Mouse (Mus musculus): ENCODE results near the gene Pigg. TPM values are rescaled to one million over a fixed set of nuclear protein-coding genes. Genes with fewer than 3 reads are reported as not detected.
A peak's percentile ranks its signal among the peaks of the same experiment; 100 is the strongest.

The Pigg gene
- polyA plus RNA-seq, 1 experiment from 2014 or later, result 6.1 TPM

GRCm38 (mm10) chr5:108366984-108367841 lies 54.8 kb downstream of the Pigg start:
- peak; percentile 70 for DNase-seq (ENCODE audit: low spot score)
- H3K36me3 ChIP-seq, result no peaks in the 10 kb centered on the region
- peak overlapping the region; percentile 53 for H3K4me3 ChIP-seq
- H3K27me3 ChIP-seq (ENCODE audit: low read depth, poor library complexity, severe bottlenecking), result peaks cover 99% of the 10 kb centered on the region
- no peak overlapping the region for H3K27ac ChIP-seq
- H3K9me3 ChIP-seq (replicated peaks), result no peaks in the 10 kb centered on the region
- peaks cover 29% of the 10 kb centered on the region for H3K4me1 ChIP-seq
- WGBS, result 2% methylated on average over 96 of the region's 100 CpGs

- no peaks in the 10 kb centered on the region for H3K36me3 ChIP-seq
- H3K27ac ChIP-seq, result no peak within 1 kb of the TSS
- no peaks in the 10 kb centered on the region for H3K9me3 ChIP-seq (replicated peaks)
- peak within 1 kb of the TSS; percentile 53 for H3K4me3 ChIP-seq
- H3K4me1 ChIP-seq, result peaks cover 29% of the 10 kb centered on the region
- WGBS, result under 1% methylated on average over 15 of the region's 36 CpGs
- H3K27me3 ChIP-seq (ENCODE audit: low read depth, poor library complexity, severe bottlenecking), result peaks cover 100% of the 10 kb centered on the region
- peak; percentile 50 for DNase-seq (ENCODE audit: low spot score)
Observed at GRCm38 (mm10) chr5:108367871-108368332, 55.5 kb downstream of the Pigg start, which contains the start of gene Gm42517. Gene Gm42517 (minus strand): TSS chr5:108367922.

GRCm38 (mm10) chr5:108368446-108368845 lies 56.0 kb downstream of the Pigg start:
- DNase-seq (ENCODE audit: low spot score), result no peak
- Histone ChIP-seq H3K9me3 (replicated peaks) (no peaks in the 10 kb centered on the region), H3K36me3 (no peaks in the 10 kb centered on the region), H3K27ac (no peak overlapping the region), H3K4me3 (peak overlapping the region; percentile 53), H3K4me1 (peaks cover 29% of the 10 kb centered on the region), H3K27me3 (ENCODE audit: low read depth, poor library complexity, severe bottlenecking) (peaks cover 100% of the 10 kb centered on the region)
- 5% methylated on average over 6 of the region's 6 CpGs for WGBS

- peak overlapping the region; percentile 53 for H3K4me3 ChIP-seq
- DNase-seq (ENCODE audit: low spot score), result peak; percentile 53
- H3K9me3 ChIP-seq (replicated peaks), result no peaks in the 10 kb centered on the region
- peaks cover 99% of the 10 kb centered on the region for H3K27me3 ChIP-seq (ENCODE audit: low read depth, poor library complexity, severe bottlenecking)
- H3K36me3 ChIP-seq, result no peaks in the 10 kb centered on the region
- no peak overlapping the region for H3K27ac ChIP-seq
- H3K4me1 ChIP-seq, result peaks cover 29% of the 10 kb centered on the region
- WGBS, result under 1% methylated on average over 48 of the region's 49 CpGs
Observed at GRCm38 (mm10) chr5:108368851-108369621, 56.6 kb downstream of the Pigg start.

- Histone ChIP-seq H3K27me3 (ENCODE audit: low read depth, poor library complexity, severe bottlenecking) (peaks cover 94% of the 10 kb centered on the region), H3K4me3 (no peak overlapping the region), H3K9me3 (replicated peaks) (no peaks in the 10 kb centered on the region), H3K4me1 (peaks cover 29% of the 10 kb centered on the region), H3K36me3 (no peaks in the 10 kb centered on the region), H3K27ac (no peak overlapping the region)
- no peak for DNase-seq (ENCODE audit: low spot score)
- 6% methylated on average over 6 of the region's 6 CpGs for WGBS
Observed at GRCm38 (mm10) chr5:108369964-108370363, 57.6 kb downstream of the Pigg start.

- WGBS, result 81% methylated on average over 5 of the region's 5 CpGs
- H3K27me3 ChIP-seq (ENCODE audit: low read depth, poor library complexity, severe bottlenecking), result peaks cover 64% of the 10 kb centered on the region
- no peaks in the 10 kb centered on the region for H3K9me3 ChIP-seq (replicated peaks)
- H3K27ac ChIP-seq, result no peak overlapping the region
- DNase-seq (ENCODE audit: low spot score), result no peak
- no peaks in the 10 kb centered on the region for H3K36me3 ChIP-seq
- no peak overlapping the region for H3K4me3 ChIP-seq
- H3K4me1 ChIP-seq, result peaks cover 3% of the 10 kb centered on the region
Observed at GRCm38 (mm10) chr5:108374079-108374478, 61.7 kb downstream of the Pigg start.

- no peaks in the 10 kb centered on the region for H3K36me3 ChIP-seq
- no peak for DNase-seq (ENCODE audit: low spot score)
- 57% methylated on average over 1 of the region's 1 CpGs for WGBS
- no peak overlapping the region for H3K27ac ChIP-seq
- peaks cover 44% of the 10 kb centered on the region for H3K27me3 ChIP-seq (ENCODE audit: low read depth, poor library complexity, severe bottlenecking)
- no peaks in the 10 kb centered on the region for H3K9me3 ChIP-seq (replicated peaks)
- H3K4me3 ChIP-seq, result no peak overlapping the region
- H3K4me1 ChIP-seq, result no peaks in the 10 kb centered on the region
Observed at GRCm38 (mm10) chr5:108376059-108376458, 63.6 kb downstream of the Pigg start.

- H3K9me3 ChIP-seq (replicated peaks), result no peaks in the 10 kb centered on the region
- H3K4me1 ChIP-seq, result no peaks in the 10 kb centered on the region
- peaks cover 22% of the 10 kb centered on the region for H3K27me3 ChIP-seq (ENCODE audit: low read depth, poor library complexity, severe bottlenecking)
- no peak overlapping the region for H3K4me3 ChIP-seq
- no peak for DNase-seq (ENCODE audit: low spot score)
- WGBS, result 89% methylated on average over 4 of the region's 4 CpGs
- H3K27ac ChIP-seq, result no peak overlapping the region
- no peaks in the 10 kb centered on the region for H3K36me3 ChIP-seq
Observed at GRCm38 (mm10) chr5:108378346-108378745, 65.9 kb downstream of the Pigg start.

GRCm38 (mm10) chr5:108385632-108386031 lies 73.2 kb downstream of the Pigg start:
- no peak overlapping the region for H3K27ac ChIP-seq
- H3K9me3 ChIP-seq (replicated peaks), result no peaks in the 10 kb centered on the region
- no peaks in the 10 kb centered on the region for H3K36me3 ChIP-seq
- H3K4me1 ChIP-seq, result no peaks in the 10 kb centered on the region
- WGBS, result 86% methylated on average over 2 of the region's 2 CpGs
- no peak for DNase-seq (ENCODE audit: low spot score)
- H3K4me3 ChIP-seq, result no peak overlapping the region
- no peaks in the 10 kb centered on the region for H3K27me3 ChIP-seq (ENCODE audit: low read depth, poor library complexity, severe bottlenecking)

- Histone ChIP-seq H3K27ac (no peak overlapping the region), H3K36me3 (no peaks in the 10 kb centered on the region), H3K4me1 (no peaks in the 10 kb centered on the region), H3K4me3 (no peak overlapping the region), H3K9me3 (replicated peaks) (no peaks in the 10 kb centered on the region), H3K27me3 (ENCODE audit: low read depth, poor library complexity, severe bottlenecking) (no peaks in the 10 kb centered on the region)
- DNase-seq (ENCODE audit: low spot score), result no peak
- WGBS, result 76% methylated on average over 4 of the region's 4 CpGs
Observed at GRCm38 (mm10) chr5:108386449-108386848, 74.0 kb downstream of the Pigg start.

- no peak within 1 kb of the TSS for H3K27ac ChIP-seq
- H3K4me1 ChIP-seq, result no peaks in the 10 kb centered on the region
- no peaks in the 10 kb centered on the region for H3K27me3 ChIP-seq (ENCODE audit: low read depth, poor library complexity, severe bottlenecking)
- no peak for DNase-seq (ENCODE audit: low spot score)
- no peaks in the 10 kb centered on the region for H3K9me3 ChIP-seq (replicated peaks)
- 80% methylated on average over 7 of the region's 7 CpGs for WGBS
- H3K4me3 ChIP-seq, result no peak within 1 kb of the TSS
- no peaks in the 10 kb centered on the region for H3K36me3 ChIP-seq
Observed at GRCm38 (mm10) chr5:108388201-108388600, 75.8 kb downstream of the Pigg start, which contains the start of gene Pde6b. Gene Pde6b (plus strand): TSS chr5:108388391.

- Histone ChIP-seq H3K27me3 (ENCODE audit: low read depth, poor library complexity, severe bottlenecking) (no peaks in the 10 kb centered on the region), H3K9me3 (replicated peaks) (no peaks in the 10 kb centered on the region), H3K27ac (no peak overlapping the region), H3K4me3 (no peak overlapping the region), H3K4me1 (no peaks in the 10 kb centered on the region), H3K36me3 (no peaks in the 10 kb centered on the region)
- 78% methylated on average over 3 of the region's 3 CpGs for WGBS
- no peak for DNase-seq (ENCODE audit: low spot score)
Observed at GRCm38 (mm10) chr5:108389744-108390143, 77.3 kb downstream of the Pigg start.
